Mouse (Mus musculus): ENCODE data around the gene Senp7. TPM values are rescaled to one million over a fixed set of nuclear protein-coding genes. Genes with fewer than 3 reads are reported as not detected.

The Senp7 gene
- polyA plus RNA-seq, 1 experiment from 2014 or later = 56.5 TPM

Small RNAs within 50 kb of the gene (microRNA-seq; reads per million reads assigned to microRNA genes)
- gene Gm24047 = not detected

Other genes with a start within 250 kb of the Senp7 start
- gene Nfkbiz, start 209.4 kb upstream of the Senp7 start, polyA plus RNA-seq (2016; fragmentation: Nextera tagmentation; extraction: Ambion mirVana) = 1.5 TPM in 2 replicates
- 1.0 and 1.1 TPM in 2 replicates for gene Nxpe3, start 153.1 kb upstream of the Senp7 start, polyA plus RNA-seq (2016; fragmentation: Nextera tagmentation; extraction: Ambion mirVana)
- 21.3 and 22.6 TPM in 2 replicates for gene Cep97, start 113.5 kb upstream of the Senp7 start, polyA plus RNA-seq (2016; fragmentation: Nextera tagmentation; extraction: Ambion mirVana)
- gene Rpl24, start 82.1 kb upstream of the Senp7 start, polyA plus RNA-seq (2016; fragmentation: Nextera tagmentation; extraction: Ambion mirVana) = 724 and 726 TPM in 2 replicates
- gene Zbtb11, start 74.5 kb upstream of the Senp7 start, polyA plus RNA-seq (2016; fragmentation: Nextera tagmentation; extraction: Ambion mirVana) = 21.5 and 21.6 TPM in 2 replicates
- 302 and 320 TPM in 2 replicates for gene Pcnp, start 18.6 kb upstream of the Senp7 start, polyA plus RNA-seq (2016; fragmentation: Nextera tagmentation; extraction: Ambion mirVana)
- 24.5 and 26.1 TPM in 2 replicates for gene Trmt10c, start 10.5 kb upstream of the Senp7 start, polyA plus RNA-seq (2016; fragmentation: Nextera tagmentation; extraction: Ambion mirVana)
- 0.31 and 0.39 TPM in 2 replicates for gene Impg2, start 156.0 kb downstream of the Senp7 start, polyA plus RNA-seq (2016; fragmentation: Nextera tagmentation; extraction: Ambion mirVana)

Measured in midbrain, embryonic 12.5 days (tissue).